Comparison of ENCODE assay signal across 13 mouse cellular contexts in the genomic region with DNA sequence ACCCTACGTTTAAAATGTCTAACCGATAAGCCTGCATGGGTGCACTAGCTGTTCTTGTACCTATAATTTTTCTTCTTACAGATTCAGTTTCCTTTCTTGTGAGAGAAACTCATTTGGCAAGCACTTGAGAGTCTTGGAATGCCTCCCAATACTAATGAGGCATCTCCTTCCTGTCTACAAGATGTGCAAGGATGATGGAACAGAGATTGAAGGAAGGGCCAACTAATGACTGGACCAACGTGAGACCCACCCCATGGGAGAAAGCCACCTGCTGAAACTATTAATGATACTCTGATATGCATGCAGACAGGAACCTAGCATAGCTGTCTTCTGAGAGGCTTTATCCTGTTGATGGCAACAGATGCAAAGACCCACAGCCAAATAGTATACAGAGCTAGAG.
"Had no signal": no experiment of that assay in that cellular context is flagged by ENCODE, and none has a peak within 500 bp of the region (broad histone marks: within the 10 kb centered on the region; RNA-seq: fewer than 3 reads in every experiment).

No protein-coding gene starts in this region.

- H3K36me3 ChIP-seq: kidney, embryonic 15.5 days; limb, embryonic 15.5 days; liver, embryonic 12.5 days; midbrain, embryonic 10.5 days; neural tube, embryonic 13.5 days had no signal

- H3K27me3 ChIP-seq: kidney, embryonic 15.5 days; limb, embryonic 15.5 days; liver, embryonic 12.5 days; neural tube, embryonic 13.5 days had no signal

- DNase-seq: kidney, postnatal 14 days; layer of hippocampus, postnatal 36 days; lung, embryonic 14.5 days; lung, postnatal 10 days; lung, postnatal 4 days; midbrain, embryonic 14.5 days; retina, postnatal 1 day; right cerebral cortex, postnatal 25 days had no signal

- H3K4me1 ChIP-seq: kidney, embryonic 15.5 days; limb, embryonic 15.5 days; liver, embryonic 12.5 days; midbrain, embryonic 10.5 days; neural tube, embryonic 13.5 days had no signal

- H3K9me3 ChIP-seq: kidney, embryonic 15.5 days; limb, embryonic 15.5 days; midbrain, embryonic 10.5 days; neural tube, embryonic 13.5 days had no signal

- H3K27ac ChIP-seq: kidney, embryonic 15.5 days; limb, embryonic 15.5 days; liver, embryonic 12.5 days; midbrain, embryonic 10.5 days; neural tube, embryonic 13.5 days had no signal

- H3K4me2 ChIP-seq: kidney, embryonic 15.5 days; limb, embryonic 15.5 days; liver, embryonic 12.5 days; lung, embryonic 14.5 days; neural tube, embryonic 13.5 days had no signal

- H3K4me3 ChIP-seq: kidney, embryonic 15.5 days; limb, embryonic 15.5 days; liver, embryonic 12.5 days; midbrain, embryonic 10.5 days; neural tube, embryonic 13.5 days had no signal

- ATAC-seq: liver, embryonic 12.5 days had no signal

- H3K9ac ChIP-seq: kidney, embryonic 15.5 days; limb, embryonic 15.5 days; liver, embryonic 12.5 days; lung, embryonic 14.5 days; neural tube, embryonic 13.5 days had no signal
